Mouse (Mus musculus) olfactory bulb, adult 2 months (tissue): ENCODE measurements around the gene Lama2. TPM values are rescaled to one million over a fixed set of nuclear protein-coding genes. Genes with fewer than 3 reads are reported as not detected.

Experiments
- H3K27ac ChIP-seq: fragments of 200-500 bp; 2 replicates; pipeline ENCODE4 v1.5.1; 2012; ENCODE audit warnings: low read depth, low read length; ENCODE audit not compliant: insufficient read depth
- H3K4me1 ChIP-seq: fragments of 200-500 bp; 2 replicates; pipeline ENCODE4 v1.6.1; 2012; ENCODE audit warnings: low read length; ENCODE audit not compliant: control insufficient read depth, insufficient read depth
- H3K4me3 ChIP-seq: fragments of 200-500 bp; 2 replicates; pipeline ENCODE4 v1.5.1; 2012; ENCODE audit warnings: mild to moderate bottlenecking, low read depth, low read length, moderate library complexity; ENCODE audit not compliant: insufficient read depth
- CTCF ChIP-seq: fragments of 200-500 bp; IDR thresholded peaks from 2 replicates; pipeline ENCODE4 v1.5.1; 2012; ENCODE audit warnings: low read depth, mild to moderate bottlenecking, low read length, moderate library complexity; ENCODE audit not compliant: insufficient read depth
- POLR2A ChIP-seq: fragments of 200-500 bp; IDR thresholded peaks from 2 replicates; pipeline ENCODE4 v1.6.1; 2012; ENCODE audit warnings: mild to moderate bottlenecking, low read depth, low read length, moderate library complexity; ENCODE audit not compliant: insufficient read depth
- WGBS: fragments of 180-500 bp; shearing (Covaris S2); methylation state at CpG from one replicate; pipeline ENCODE4 v1.1.7; 2018; 5-methylcytosine and 5-hydroxymethylcytosine counted together
- polyA plus RNA-seq: library from polyadenylated mRNA; stranded (reverse); fragments of >200 nt; gene quantifications from 2 replicates; pipeline ENCODE4 v1.2.4, GENCODE M21; 2012; ENCODE audit warnings: low replicate concordance; ENCODE audit not compliant: missing spikeins, insufficient read depth, insufficient read length

Gene Lama2
- polyA plus RNA-seq, 1 experiment = not detected

GRCm38 (mm10) chr10:27041812-27042211, 577.7 kb downstream of the Lama2 start:
- WGBS = 62% methylated on average over 1 of the region's 1 CpGs
- TF ChIP-seq POLR2A (no peak), CTCF (no peak)
- H3K4me1 ChIP-seq = no peaks in the 10 kb centered on the region
- no peak overlapping the region for H3K27ac ChIP-seq
- no peak overlapping the region for H3K4me3 ChIP-seq

GRCm38 (mm10) chr10:27022707-27023106, 596.9 kb downstream of the Lama2 start:
- no peak overlapping the region for H3K27ac ChIP-seq
- TF ChIP-seq CTCF = no peak
- no peak for TF ChIP-seq POLR2A
- no peak overlapping the region for H3K4me3 ChIP-seq
- no peaks in the 10 kb centered on the region for H3K4me1 ChIP-seq
- 27% methylated on average over 1 of the region's 1 CpGs for WGBS

GRCm38 (mm10) chr10:27012804-27013365, 606.7 kb downstream of the Lama2 start:
- Histone ChIP-seq H3K4me3 (no peak overlapping the region), H3K4me1 (no peaks in the 10 kb centered on the region), H3K27ac (no peak overlapping the region)
- no peak for TF ChIP-seq CTCF
- TF ChIP-seq POLR2A = no peak

- Histone ChIP-seq H3K4me1 (no peaks in the 10 kb centered on the region), H3K4me3 (no peak overlapping the region), H3K27ac (no peak overlapping the region)
- 60% methylated on average over 2 of the region's 2 CpGs for WGBS
- TF ChIP-seq POLR2A (no peak), CTCF (no peak)
Observed at GRCm38 (mm10) chr10:27007364-27007763, 612.2 kb downstream of the Lama2 start.

- no peak for TF ChIP-seq POLR2A
- H3K4me3 ChIP-seq = no peak overlapping the region
Observed at GRCm38 (mm10) chr10:27005716-27006115, 613.8 kb downstream of the Lama2 start.

GRCm38 (mm10) chr10:27001554-27002178, 617.9 kb downstream of the Lama2 start:
- no peaks in the 10 kb centered on the region for H3K4me1 ChIP-seq
- TF ChIP-seq CTCF = no peak
- no peak for TF ChIP-seq POLR2A
- 59% methylated on average over 2 of the region's 2 CpGs for WGBS
- H3K4me3 ChIP-seq = no peak overlapping the region
- H3K27ac ChIP-seq = no peak overlapping the region

More at GRCm38 (mm10) chr10:27005716-27006115, 613.8 kb downstream of the Lama2 start:
- no peaks in the 10 kb centered on the region for H3K4me1 ChIP-seq
- no peak overlapping the region for H3K27ac ChIP-seq
- 81% methylated on average over 2 of the region's 2 CpGs for WGBS

GRCm38 (mm10) chr10:26996684-26997083, 622.9 kb downstream of the Lama2 start:
- H3K27ac ChIP-seq = no peak overlapping the region
- H3K4me3 ChIP-seq = no peak overlapping the region
- H3K4me1 ChIP-seq = no peaks in the 10 kb centered on the region
- TF ChIP-seq POLR2A (no peak), CTCF (no peak)

GRCm38 (mm10) chr10:26995987-26996386, 623.6 kb downstream of the Lama2 start:
- 47% methylated on average over 6 of the region's 6 CpGs for WGBS
- H3K4me3 ChIP-seq = no peak overlapping the region
- no peak for TF ChIP-seq CTCF
- no peak for TF ChIP-seq POLR2A

GRCm38 (mm10) chr10:26995182-26995975, 624.2 kb downstream of the Lama2 start:
- no peak overlapping the region for H3K27ac ChIP-seq
- TF ChIP-seq CTCF (no peak), POLR2A (no peak)
- H3K4me3 ChIP-seq = no peak overlapping the region
- no peaks in the 10 kb centered on the region for H3K4me1 ChIP-seq
- WGBS = 73% methylated on average over 8 of the region's 8 CpGs

More at GRCm38 (mm10) chr10:26995987-26996386, 623.6 kb downstream of the Lama2 start:
- Histone ChIP-seq H3K27ac (no peak overlapping the region), H3K4me1 (no peaks in the 10 kb centered on the region)
